Mouse (Mus musculus): ENCODE results near the gene Olfr871. TPM values are rescaled to one million over a fixed set of nuclear protein-coding genes. Genes with fewer than 3 reads are reported as not detected.
"Not testable (repeated sequence)": the region's sequence is repeated elsewhere in the genome, so short reads cannot be mapped to it uniquely, and the experiment has no call there.

Gene Olfr871
- not detected in 2 replicates for polyA plus RNA-seq (2015; fragmentation: Nextera tagmentation; extraction: Ambion mirVana)

GRCm38 (mm10) chr9:20211907-20212306 lies at the start of gene Olfr871:
TSS of gene Olfr871 (plus strand) at chr9:20212207.
- Histone ChIP-seq H3K27ac (ENCODE audit: low read length) (no peak within 1 kb of the TSS), H3K9me3 (ENCODE audit: control insufficient read depth, low read length) (peaks cover 3% of the 10 kb centered on the region; the same call in 1 of the 2 replicates), H3K36me3 (ENCODE audit: control insufficient read depth, insufficient read depth) (no peaks in the 10 kb centered on the region), H3K9ac (replicated peaks; ENCODE audit: low read depth, low read length) (no peak within 1 kb of the TSS), H3K4me3 (replicated peaks; ENCODE audit: low read length) (no peak within 1 kb of the TSS), H3K27me3 (replicated peaks; ENCODE audit: control insufficient read depth, insufficient read depth, low read length) (no peaks in the 10 kb centered on the region), H3K4me2 (ENCODE audit: low read length) (no peak within 1 kb of the TSS), H3K4me1 (replicated peaks; ENCODE audit: control insufficient read depth, insufficient read depth, low read length) (no peaks in the 10 kb centered on the region)
- no peak for ATAC-seq

- Histone ChIP-seq H3K4me2 (ENCODE audit: low read length) (no peak within 1 kb of the TSS), H3K27ac (ENCODE audit: low read length) (no peak within 1 kb of the TSS), H3K4me1 (replicated peaks; ENCODE audit: control insufficient read depth, insufficient read depth, low read length) (no peaks in the 10 kb centered on the region), H3K9ac (replicated peaks; ENCODE audit: low read depth, low read length) (no peak within 1 kb of the TSS), H3K9me3 (ENCODE audit: control insufficient read depth, low read length) (peaks cover 4% of the 10 kb centered on the region; the same call in 1 of the 2 replicates), H3K36me3 (ENCODE audit: control insufficient read depth, insufficient read depth) (no peaks in the 10 kb centered on the region), H3K27me3 (replicated peaks; ENCODE audit: control insufficient read depth, insufficient read depth, low read length) (no peaks in the 10 kb centered on the region), H3K4me3 (replicated peaks; ENCODE audit: low read length) (no peak within 1 kb of the TSS)
- WGBS: 73% methylated on average over 2 of the region's 2 CpGs
- no peak for ATAC-seq
These were observed 38.0 kb upstream of the Olfr871 start, which contains the start of gene Olfr870 for GRCm38 (mm10) chr9:20173957-20174356. TSS of gene Olfr870 (minus strand) at chr9:20174057.

- peaks cover 4% of the 10 kb centered on the region; the same call in 1 of the 2 replicates for H3K9me3 ChIP-seq (ENCODE audit: control insufficient read depth, low read length)
- no peak overlapping the region for H3K27ac ChIP-seq (ENCODE audit: low read length)
- H3K4me3 ChIP-seq (replicated peaks; ENCODE audit: low read length): no peak overlapping the region
- no peak overlapping the region for H3K9ac ChIP-seq (replicated peaks; ENCODE audit: low read depth, low read length)
- H3K36me3 ChIP-seq (ENCODE audit: control insufficient read depth, insufficient read depth): no peaks in the 10 kb centered on the region
- 70% methylated on average over 5 of the region's 5 CpGs for WGBS
- no peaks in the 10 kb centered on the region for H3K27me3 ChIP-seq (replicated peaks; ENCODE audit: control insufficient read depth, insufficient read depth, low read length)
- no peak overlapping the region for H3K4me2 ChIP-seq (ENCODE audit: low read length)
- no peaks in the 10 kb centered on the region for H3K4me1 ChIP-seq (replicated peaks; ENCODE audit: control insufficient read depth, insufficient read depth, low read length)
- no peak for ATAC-seq
These were observed 32.5 kb upstream of the Olfr871 start for GRCm38 (mm10) chr9:20179463-20179862.

- H3K4me1 ChIP-seq (replicated peaks; ENCODE audit: control insufficient read depth, insufficient read depth, low read length): no peaks in the 10 kb centered on the region
- no peak for ATAC-seq
These were observed 9.9 kb upstream of the Olfr871 start for GRCm38 (mm10) chr9:20202131-20202530.

GRCm38 (mm10) chr9:20203413-20203984 lies 8.5 kb upstream of the Olfr871 start:
- H3K36me3 ChIP-seq (ENCODE audit: control insufficient read depth, insufficient read depth); H3K27me3 ChIP-seq (replicated peaks; ENCODE audit: control insufficient read depth, insufficient read depth, low read length); ATAC-seq; H3K9me3 ChIP-seq (ENCODE audit: control insufficient read depth, low read length); H3K4me2 ChIP-seq (ENCODE audit: low read length); H3K9ac ChIP-seq (replicated peaks; ENCODE audit: low read depth, low read length); H3K27ac ChIP-seq (ENCODE audit: low read length); H3K4me3 ChIP-seq (replicated peaks; ENCODE audit: low read length); H3K4me1 ChIP-seq (replicated peaks; ENCODE audit: control insufficient read depth, insufficient read depth, low read length): not testable (repeated sequence)
- 89% methylated on average over 7 of the region's 7 CpGs for WGBS

More at GRCm38 (mm10) chr9:20202131-20202530, 9.9 kb upstream of the Olfr871 start:
- no peak overlapping the region for H3K4me3 ChIP-seq (replicated peaks; ENCODE audit: low read length)
- H3K4me2 ChIP-seq (ENCODE audit: low read length): no peak overlapping the region
- H3K27ac ChIP-seq (ENCODE audit: low read length): no peak overlapping the region
- H3K36me3 ChIP-seq (ENCODE audit: control insufficient read depth, insufficient read depth): no peaks in the 10 kb centered on the region
- no peaks in the 10 kb centered on the region for H3K27me3 ChIP-seq (replicated peaks; ENCODE audit: control insufficient read depth, insufficient read depth, low read length)
- H3K9ac ChIP-seq (replicated peaks; ENCODE audit: low read depth, low read length): no peak overlapping the region
- WGBS: 81% methylated on average over 1 of the region's 1 CpGs
- H3K9me3 ChIP-seq (ENCODE audit: control insufficient read depth, low read length): no peaks in the 10 kb centered on the region; the same call in 1 of the 2 replicates

- no peak overlapping the region for H3K9ac ChIP-seq (replicated peaks; ENCODE audit: low read depth, low read length)
- 48% methylated on average over 1 of the region's 1 CpGs for WGBS
- no peaks in the 10 kb centered on the region for H3K27me3 ChIP-seq (replicated peaks; ENCODE audit: control insufficient read depth, insufficient read depth, low read length)
- no peak for ATAC-seq
- no peaks in the 10 kb centered on the region for H3K36me3 ChIP-seq (ENCODE audit: control insufficient read depth, insufficient read depth)
- no peaks in the 10 kb centered on the region for H3K4me1 ChIP-seq (replicated peaks; ENCODE audit: control insufficient read depth, insufficient read depth, low read length)
- no peak overlapping the region for H3K27ac ChIP-seq (ENCODE audit: low read length)
- H3K4me2 ChIP-seq (ENCODE audit: low read length): no peak overlapping the region
- H3K4me3 ChIP-seq (replicated peaks; ENCODE audit: low read length): no peak overlapping the region
- peaks cover 3% of the 10 kb centered on the region; the same call in 1 of the 2 replicates for H3K9me3 ChIP-seq (ENCODE audit: control insufficient read depth, low read length)
These were observed 1.2 kb upstream of the Olfr871 start for GRCm38 (mm10) chr9:20210812-20211211.

- H3K9ac ChIP-seq (replicated peaks; ENCODE audit: low read depth, low read length): no peak overlapping the region
- H3K36me3 ChIP-seq (ENCODE audit: control insufficient read depth, insufficient read depth): no peaks in the 10 kb centered on the region
- no peak overlapping the region for H3K27ac ChIP-seq (ENCODE audit: low read length)
- H3K27me3 ChIP-seq (replicated peaks; ENCODE audit: control insufficient read depth, insufficient read depth, low read length): no peaks in the 10 kb centered on the region
- peaks cover 3% of the 10 kb centered on the region; the same call in 1 of the 2 replicates for H3K9me3 ChIP-seq (ENCODE audit: control insufficient read depth, low read length)
- H3K4me1 ChIP-seq (replicated peaks; ENCODE audit: control insufficient read depth, insufficient read depth, low read length): no peaks in the 10 kb centered on the region
- no peak overlapping the region for H3K4me2 ChIP-seq (ENCODE audit: low read length)
- no peak for ATAC-seq
- 75% methylated on average over 2 of the region's 2 CpGs for WGBS
- no peak overlapping the region for H3K4me3 ChIP-seq (replicated peaks; ENCODE audit: low read length)
These were observed 530 bp upstream of the Olfr871 start for GRCm38 (mm10) chr9:20211477-20211876.

- ATAC-seq: no peak
- Histone ChIP-seq H3K4me3 (replicated peaks; ENCODE audit: low read length) (no peak within 1 kb of the TSS), H3K4me2 (ENCODE audit: low read length) (no peak within 1 kb of the TSS), H3K36me3 (ENCODE audit: control insufficient read depth, insufficient read depth) (no peaks in the 10 kb centered on the region), H3K4me1 (replicated peaks; ENCODE audit: control insufficient read depth, insufficient read depth, low read length) (no peaks in the 10 kb centered on the region), H3K9me3 (ENCODE audit: control insufficient read depth, low read length) (no peaks in the 10 kb centered on the region), H3K9ac (replicated peaks; ENCODE audit: low read depth, low read length) (no peak within 1 kb of the TSS), H3K27me3 (replicated peaks; ENCODE audit: control insufficient read depth, insufficient read depth, low read length) (no peaks in the 10 kb centered on the region), H3K27ac (ENCODE audit: low read length) (no peak within 1 kb of the TSS)
These were observed 24.8 kb downstream of the Olfr871 start, which contains the start of gene Olfr872 for GRCm38 (mm10) chr9:20236819-20237218. TSS of gene Olfr872 (plus strand) at chr9:20237119.

GRCm38 (mm10) chr9:20237378-20237777 lies 25.4 kb downstream of the Olfr871 start:
- no peak overlapping the region for H3K4me2 ChIP-seq (ENCODE audit: low read length)
- 67% methylated on average over 2 of the region's 2 CpGs for WGBS
- no peaks in the 10 kb centered on the region for H3K4me1 ChIP-seq (replicated peaks; ENCODE audit: control insufficient read depth, insufficient read depth, low read length)
- no peaks in the 10 kb centered on the region for H3K36me3 ChIP-seq (ENCODE audit: control insufficient read depth, insufficient read depth)
- H3K9ac ChIP-seq (replicated peaks; ENCODE audit: low read depth, low read length): no peak overlapping the region
- no peak overlapping the region for H3K27ac ChIP-seq (ENCODE audit: low read length)
- no peak overlapping the region for H3K4me3 ChIP-seq (replicated peaks; ENCODE audit: low read length)
- ATAC-seq: no peak
- 0 out of 2 replicates have a peak, but pooled peaks cover under 1% of the 10 kb centered on the region for H3K9me3 ChIP-seq (ENCODE audit: control insufficient read depth, low read length)
- no peaks in the 10 kb centered on the region for H3K27me3 ChIP-seq (replicated peaks; ENCODE audit: control insufficient read depth, insufficient read depth, low read length)
